Mouse (Mus musculus) embryonic fibroblast, embryonic 13.5 days (primary cell): ENCODE results near the gene Higd2a. TPM values are rescaled to one million over a fixed set of nuclear protein-coding genes. Genes with fewer than 3 reads are reported as not detected.

ENCODE experiments used
- H3K27ac ChIP-seq: 2 replicates; pipeline ENCODE4 v1.5.1; 2012; ENCODE audit warnings: low read length, control low read depth, inconsistent platforms; ENCODE audit not compliant: insufficient read depth
- H3K4me1 ChIP-seq: 2 replicates; pipeline ENCODE4 v1.6.1; 2011; ENCODE audit warnings: low read length; ENCODE audit not compliant: control insufficient read depth, insufficient read depth
- H3K4me3 ChIP-seq: 2 replicates; pipeline ENCODE4 v1.5.1; 2011; ENCODE audit warnings: mild to moderate bottlenecking, control low read depth, low read length; ENCODE audit not compliant: insufficient read depth
- CTCF ChIP-seq: IDR thresholded peaks from 2 replicates; pipeline ENCODE4 v1.5.1; 2011; ENCODE audit warnings: mild to moderate bottlenecking, control low read depth, low read length, moderate library complexity, borderline replicate concordance; ENCODE audit not compliant: insufficient read depth
- POLR2A ChIP-seq: IDR thresholded peaks from 2 replicates; pipeline ENCODE4 v1.6.1; 2011; ENCODE audit warnings: low read depth, mild to moderate bottlenecking, control low read depth, low read length, moderate library complexity
- polyA plus RNA-seq: library from polyadenylated mRNA; stranded (reverse); fragments of >200 nt; gene quantifications from 2 replicates; pipeline ENCODE4 v1.2.4, GENCODE M21; 2011; ENCODE audit warnings: low read depth; ENCODE audit not compliant: missing spikeins, insufficient read length

Gene Higd2a
- polyA plus RNA-seq, 1 experiment: 79.3 TPM

GRCm38 (mm10) chr13:54565201-54565581, 24.8 kb upstream of the Higd2a start, which contains the start of gene 4833439L19Rik:
TSS of gene 4833439L19Rik (minus strand) at chr13:54565435.
- Histone ChIP-seq H3K4me1 (no peaks in the 10 kb centered on the region), H3K27ac (no peak within 1 kb of the TSS), H3K4me3 (peak within 1 kb of the TSS; percentile 81)
- TF ChIP-seq CTCF (no peak), POLR2A (peak; percentile 93)

DNA sequence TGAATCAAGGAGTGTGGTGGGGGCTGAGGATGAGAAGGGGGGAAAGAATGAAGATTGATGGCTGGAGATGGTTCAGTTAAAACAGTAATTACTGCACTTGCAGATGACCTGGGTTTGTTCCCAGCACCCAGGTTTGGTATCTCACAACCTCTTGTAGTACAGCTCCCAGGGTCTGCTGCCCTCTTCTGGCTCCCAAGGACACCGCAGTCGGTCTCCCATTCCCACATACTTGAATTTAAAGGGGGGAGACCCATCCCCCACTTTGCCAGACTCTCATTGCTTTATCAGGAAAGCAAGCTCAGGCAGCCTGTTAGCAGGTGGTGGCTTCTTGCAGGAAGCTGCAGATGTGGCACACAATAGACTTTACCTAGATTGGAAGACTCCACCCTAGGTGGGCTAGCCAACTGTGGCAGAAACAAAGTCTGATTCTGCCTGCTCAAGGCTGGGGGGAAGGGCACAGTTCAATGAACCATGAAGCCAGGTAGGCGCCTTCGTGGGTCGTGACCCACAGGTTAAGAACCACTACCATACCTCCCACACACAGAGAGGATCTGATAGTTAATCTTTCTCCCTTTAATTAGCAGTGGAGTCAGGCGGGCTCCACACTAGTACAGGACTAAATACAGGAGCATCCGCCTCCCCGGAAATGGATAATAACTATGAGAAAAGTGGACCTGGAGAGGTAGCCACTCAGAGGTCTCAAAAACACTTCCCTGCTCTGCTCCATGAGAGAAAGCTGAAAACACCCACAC, 24.2 kb upstream of the Higd2a start:
- TF ChIP-seq CTCF: peak; percentile 21; the same call in 1 of the 2 replicates
- no peak for TF ChIP-seq POLR2A
- Histone ChIP-seq H3K27ac (no peak overlapping the region), H3K4me1 (no peaks in the 10 kb centered on the region), H3K4me3 (peak overlapping the region; percentile 81)

DNA sequence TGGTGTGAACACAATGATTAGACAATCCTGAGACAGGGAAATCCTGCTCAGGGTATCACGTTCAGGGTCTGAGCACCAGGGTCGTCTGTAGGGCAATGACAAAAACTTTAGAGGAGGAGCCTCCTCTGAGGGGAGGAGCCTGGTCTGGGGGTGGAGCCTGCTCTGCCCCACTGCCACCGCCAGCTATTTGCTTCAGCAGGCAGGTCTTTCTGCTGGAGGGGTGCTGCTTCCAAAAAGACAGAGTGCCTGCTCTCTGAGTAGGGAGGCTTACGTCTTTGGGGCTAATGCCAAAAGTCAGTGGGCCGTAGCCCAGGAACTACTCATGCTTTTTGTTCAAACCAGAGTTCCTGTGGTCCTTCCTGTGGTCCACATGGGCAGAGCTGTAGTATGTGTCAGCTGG, 21.6 kb upstream of the Higd2a start:
- no peaks in the 10 kb centered on the region for H3K4me1 ChIP-seq
- no peak overlapping the region for H3K27ac ChIP-seq
- H3K4me3 ChIP-seq: no peak overlapping the region
- TF ChIP-seq CTCF (no peak), POLR2A (no peak)

DNA sequence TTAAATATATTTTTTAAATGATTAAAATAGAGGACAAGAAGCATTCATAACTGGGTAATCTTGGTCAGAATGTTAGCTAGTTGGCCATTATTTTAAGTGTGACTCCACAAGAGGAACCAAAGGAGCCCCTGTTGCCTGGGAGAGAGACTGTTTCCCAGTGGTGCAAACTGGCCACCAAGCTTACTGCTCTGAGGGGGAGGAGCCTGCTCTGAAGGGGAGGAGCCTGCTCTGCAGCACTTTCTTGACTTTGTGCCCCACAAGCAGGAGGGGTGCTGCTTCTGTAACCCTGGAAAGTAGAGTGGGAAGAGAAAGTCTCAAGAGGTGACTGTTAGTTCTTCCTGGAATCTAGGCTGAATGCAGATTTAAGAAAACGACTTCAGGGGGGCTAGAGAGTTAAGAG, 20.7 kb upstream of the Higd2a start:
- Histone ChIP-seq H3K27ac (no peak overlapping the region), H3K4me1 (0 out of 2 replicates have a peak, but pooled peaks cover under 1% of the 10 kb centered on the region), H3K4me3 (no peak overlapping the region)
- TF ChIP-seq CTCF: no peak
- no peak for TF ChIP-seq POLR2A

- TF ChIP-seq POLR2A (no peak), CTCF (no peak)
- Histone ChIP-seq H3K4me3 (no peak overlapping the region), H3K4me1 (0 out of 2 replicates have a peak, but pooled peaks cover 2% of the 10 kb centered on the region), H3K27ac (no peak overlapping the region)
These were observed 19.3 kb upstream of the Higd2a start for GRCm38 (mm10) chr13:54570736-54571135.

DNA sequence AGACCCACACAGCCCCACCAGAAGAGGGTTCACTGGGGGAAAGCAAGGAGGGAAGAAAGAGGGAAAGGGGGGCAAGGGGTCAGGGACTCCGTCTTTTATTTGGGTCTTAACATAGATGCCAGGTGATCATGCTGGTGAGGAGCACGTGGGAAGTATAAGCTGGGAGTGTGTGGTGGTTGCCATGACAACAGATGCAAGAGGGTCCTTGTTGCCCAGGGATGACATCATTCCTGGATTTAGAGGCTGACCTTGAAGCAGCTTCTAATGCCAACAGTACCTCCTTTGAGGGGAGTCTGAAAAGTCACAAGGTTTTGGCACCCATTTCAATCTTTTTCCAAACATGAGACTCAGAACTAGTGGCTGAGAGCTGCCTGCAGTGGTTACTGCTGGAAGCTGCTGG, 18.4 kb upstream of the Higd2a start:
- Histone ChIP-seq H3K27ac (no peak overlapping the region), H3K4me3 (no peak overlapping the region), H3K4me1 (0 out of 2 replicates have a peak, but pooled peaks cover 2% of the 10 kb centered on the region)
- no peak for TF ChIP-seq CTCF
- TF ChIP-seq POLR2A: no peak

- H3K4me3 ChIP-seq: no peak overlapping the region
- TF ChIP-seq CTCF (no peak), POLR2A (no peak)
- no peak overlapping the region for H3K27ac ChIP-seq
- 0 out of 2 replicates have a peak, but pooled peaks cover 2% of the 10 kb centered on the region for H3K4me1 ChIP-seq
These were observed 17.4 kb upstream of the Higd2a start for GRCm38 (mm10) chr13:54572621-54573020.

DNA sequence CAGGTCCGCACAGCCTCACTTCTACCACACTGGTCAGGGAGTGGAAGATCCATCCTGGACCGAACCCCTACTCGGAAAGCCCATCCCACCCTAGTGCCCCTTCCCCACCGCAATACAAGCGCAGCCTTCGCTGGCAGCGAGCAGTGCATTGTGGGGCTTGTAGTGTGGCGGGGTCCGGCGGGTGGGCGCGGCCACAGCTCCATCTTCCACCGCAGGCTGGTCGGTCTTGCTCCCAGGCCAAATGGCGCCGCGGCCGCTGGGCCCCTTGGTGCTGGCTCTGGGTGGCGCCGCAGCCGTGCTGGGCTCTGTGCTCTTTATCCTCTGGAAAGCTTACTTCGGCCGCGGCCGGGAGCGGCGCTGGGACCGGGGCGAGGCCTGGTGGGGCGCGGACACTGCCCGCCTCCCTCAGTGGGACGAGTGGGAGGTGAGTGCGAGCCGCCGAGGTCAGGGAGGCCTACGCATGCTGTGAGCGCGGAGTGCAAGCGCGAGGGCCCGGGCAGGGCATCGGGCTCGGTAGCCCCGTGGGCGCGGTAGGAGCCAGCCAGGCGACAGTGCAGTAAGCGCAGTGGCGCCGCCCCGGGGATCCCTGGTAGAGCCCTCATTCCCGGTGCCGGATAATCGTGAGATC, 15.0 kb upstream of the Higd2a start, which contains the start of gene Arl10:
TSS of gene Arl10 (plus strand) at position 162 of the 628 bp plus-strand sequence.
- TF ChIP-seq POLR2A (peak; percentile 57), CTCF (no peak)
- Histone ChIP-seq H3K27ac (peak within 1 kb of the TSS; percentile 50), H3K4me3 (peak within 1 kb of the TSS; percentile 76)

DNA sequence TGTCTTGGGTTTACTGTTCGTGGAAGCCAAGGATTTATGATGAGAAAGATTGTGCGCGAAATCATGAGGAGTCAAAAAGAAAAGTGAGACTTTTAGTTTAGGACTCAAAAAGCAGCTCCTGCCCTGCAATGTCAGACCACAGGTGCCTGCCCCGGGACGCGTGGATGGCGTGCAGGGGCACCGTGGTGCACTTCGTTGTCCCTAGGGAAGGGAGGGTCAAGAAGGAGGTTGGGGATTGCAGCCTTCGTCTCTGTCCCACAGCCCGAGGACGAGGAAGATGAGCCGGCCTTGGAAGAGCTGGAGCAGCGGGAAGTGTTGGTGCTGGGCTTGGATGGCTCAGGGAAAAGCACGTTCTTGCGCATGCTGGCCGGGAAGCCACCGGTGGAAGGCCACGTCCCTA, 14.5 kb upstream of the Higd2a start:
- Histone ChIP-seq H3K4me1 (0 out of 2 replicates have a peak, but pooled peaks cover 2% of the 10 kb centered on the region), H3K27ac (peak overlapping the region; percentile 50), H3K4me3 (peak overlapping the region; percentile 76)
- TF ChIP-seq CTCF: no peak
- TF ChIP-seq POLR2A: no peak

More for the DNA sequence above, 15.0 kb upstream of the Higd2a start, which contains the start of gene Arl10:
- H3K4me1 ChIP-seq: 0 out of 2 replicates have a peak, but pooled peaks cover 2% of the 10 kb centered on the region
